Mouse (Mus musculus): ENCODE measurements around the gene Gars. TPM values are rescaled to one million over a fixed set of nuclear protein-coding genes. Genes with fewer than 3 reads are reported as not detected.
A peak's percentile ranks its signal among the peaks of the same experiment; 100 is the strongest.

Gars gene
- total and polyA plus RNA-seq, 3 experiments = 26.7 to 60.4 (median 55.1) TPM

DNA sequence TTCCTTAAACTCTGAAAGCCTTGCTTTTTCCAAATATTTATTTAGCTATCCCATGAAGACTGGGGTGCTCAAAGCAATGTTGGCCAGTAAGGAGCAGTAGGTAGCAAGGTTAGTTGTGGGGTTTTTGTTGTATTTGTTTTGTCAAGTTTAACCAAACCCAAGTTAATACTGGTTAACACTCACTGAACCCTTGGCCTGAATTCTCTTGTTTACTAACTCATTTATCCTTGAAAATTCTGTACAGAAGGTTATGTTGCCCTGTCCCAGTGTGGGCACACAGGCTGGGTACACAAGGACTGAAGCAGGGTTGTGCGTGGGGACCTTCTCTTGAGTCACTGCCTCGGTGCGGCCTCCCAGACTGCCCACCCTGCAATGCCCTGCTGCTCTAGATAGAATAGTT lies 41.4 kb upstream of the Gars start:
- 0 out of 2 replicates have a peak, but pooled peaks cover 3% of the 10 kb centered on the region for H3K36me3 ChIP-seq (ENCODE audit: control insufficient read depth, insufficient read depth, low read length)
- intact Hi-C loops (cut with DNase I) = no loop called here
- no peaks in the 10 kb centered on the region for H3K27me3 ChIP-seq (ENCODE audit: control insufficient read depth, insufficient read depth, low read length)
- peaks cover 2% of the 10 kb centered on the region; the same call in 1 of the 2 replicates for H3K4me1 ChIP-seq (ENCODE audit: control insufficient read depth, insufficient read depth, low read length)
- no peak for TF ChIP-seq CTCF (IDR thresholded peaks at IDR 0.05)
- no peak overlapping the region for H3K4me3 ChIP-seq
- no peaks in the 10 kb centered on the region for H3K79me2 ChIP-seq (replicated peaks; ENCODE audit: control insufficient read depth, insufficient read depth, low read length)
- no peak overlapping the region for H3K27ac ChIP-seq
- H3K9ac ChIP-seq (ENCODE audit: low read depth, low read length) = no peak overlapping the region
- 90% methylated on average over 3 of the region's 3 CpGs for WGBS
- DNase-seq = no peak

DNA sequence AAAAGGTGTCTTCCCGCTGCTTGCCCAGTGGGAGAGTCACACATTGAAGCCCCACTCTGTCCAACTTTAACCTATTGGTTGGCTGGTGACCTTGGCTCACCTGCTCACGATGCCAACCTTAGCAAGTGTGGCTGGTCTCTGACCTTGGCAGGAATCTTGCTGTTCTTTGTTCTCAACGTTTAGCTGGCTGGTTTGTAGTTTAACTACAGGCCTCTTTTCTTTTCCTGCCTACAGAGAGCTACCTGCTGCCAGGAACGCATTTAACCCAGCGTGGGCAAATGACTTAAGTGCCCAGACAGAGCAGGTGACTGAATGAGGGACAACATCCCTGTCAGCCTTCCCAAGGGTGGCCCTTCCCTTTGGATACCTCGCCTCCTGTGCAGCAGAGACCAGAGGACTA lies 40.1 kb upstream of the Gars start:
- no peak overlapping the region for H3K4me3 ChIP-seq
- DNase-seq = no peak
- H3K27me3 ChIP-seq (ENCODE audit: control insufficient read depth, insufficient read depth, low read length) = no peaks in the 10 kb centered on the region
- no peaks in the 10 kb centered on the region for H3K4me1 ChIP-seq (ENCODE audit: control insufficient read depth, insufficient read depth, low read length)
- TF ChIP-seq CTCF (IDR thresholded peaks at IDR 0.05) (no peak), POLR2A (IDR thresholded peaks at IDR 0.05; ENCODE audit: insufficient read depth, low read depth, low read length) (no peak), EP300 (IDR thresholded peaks at IDR 0.05; ENCODE audit: insufficient read depth, low read depth, low read length) (no peak)
- intact Hi-C loops (cut with DNase I) = no loop called here
- no peaks in the 10 kb centered on the region for H3K36me3 ChIP-seq (ENCODE audit: control insufficient read depth, insufficient read depth, low read length)
- no peak overlapping the region for H3K27ac ChIP-seq
- WGBS = 75% methylated on average over 6 of the region's 6 CpGs
- no peak overlapping the region for H3K9ac ChIP-seq (ENCODE audit: low read depth, low read length)
- H3K79me2 ChIP-seq (replicated peaks; ENCODE audit: control insufficient read depth, insufficient read depth, low read length) = no peaks in the 10 kb centered on the region

DNA sequence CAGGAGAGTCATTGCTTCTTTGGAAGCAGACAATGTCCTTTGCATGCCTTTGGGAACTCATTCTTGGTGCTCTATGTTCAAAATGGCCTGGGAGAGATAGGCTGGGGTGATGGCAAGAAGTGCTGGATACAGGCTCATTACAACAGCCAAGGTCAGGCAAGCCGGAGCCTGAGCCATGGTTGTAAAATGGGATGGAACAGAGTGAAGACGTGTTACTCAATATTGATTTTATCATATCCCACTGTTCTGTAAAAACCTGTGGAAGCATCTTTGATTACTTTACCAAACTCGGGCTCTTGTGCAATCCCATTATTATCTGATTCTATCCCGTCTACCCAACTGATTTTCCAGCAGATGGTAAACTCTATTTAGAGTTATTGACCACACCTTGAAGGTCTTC lies 36.5 kb upstream of the Gars start:
- Histone ChIP-seq H3K4me3 (no peak overlapping the region), H3K9ac (ENCODE audit: low read depth, low read length) (no peak overlapping the region), H3K4me1 (ENCODE audit: control insufficient read depth, insufficient read depth, low read length) (peaks cover 1% of the 10 kb centered on the region; the same call in 1 of the 2 replicates), H3K27me3 (ENCODE audit: control insufficient read depth, insufficient read depth, low read length) (no peaks in the 10 kb centered on the region), H3K79me2 (replicated peaks; ENCODE audit: control insufficient read depth, insufficient read depth, low read length) (no peaks in the 10 kb centered on the region), H3K27ac (no peak overlapping the region), H3K36me3 (ENCODE audit: control insufficient read depth, insufficient read depth, low read length) (no peaks in the 10 kb centered on the region)
- no peak for DNase-seq
- intact Hi-C loops (cut with DNase I) = no loop called here
- WGBS = 68% methylated on average over 4 of the region's 4 CpGs
- TF ChIP-seq CTCF (IDR thresholded peaks at IDR 0.05) (no peak), POLR2A (IDR thresholded peaks at IDR 0.05; ENCODE audit: insufficient read depth, low read depth, low read length) (no peak), EP300 (IDR thresholded peaks at IDR 0.05; ENCODE audit: insufficient read depth, low read depth, low read length) (no peak)

DNA sequence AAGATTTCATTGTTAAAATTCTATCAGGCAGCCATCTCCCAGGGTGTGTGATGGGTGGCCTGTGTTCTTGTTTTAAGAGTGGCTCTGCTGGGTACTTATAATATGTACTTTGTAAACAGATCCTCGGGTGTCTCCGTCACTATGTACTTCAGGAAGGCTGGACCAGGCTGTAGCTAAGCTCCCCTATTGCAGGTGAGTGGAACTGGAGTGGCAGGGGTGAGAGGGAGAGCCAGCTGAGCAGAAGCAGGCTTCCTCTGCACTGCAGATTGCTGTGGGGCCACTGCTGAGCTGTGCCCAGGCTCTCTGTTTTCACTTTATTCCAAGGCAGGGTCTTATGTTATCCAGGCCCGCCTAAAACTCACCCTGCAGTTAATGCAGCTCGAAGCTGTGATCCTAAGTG lies 35.4 kb upstream of the Gars start:
- Histone ChIP-seq H3K4me1 (ENCODE audit: control insufficient read depth, insufficient read depth, low read length) (peaks cover 1% of the 10 kb centered on the region; the same call in 1 of the 2 replicates), H3K4me3 (no peak overlapping the region), H3K79me2 (replicated peaks; ENCODE audit: control insufficient read depth, insufficient read depth, low read length) (no peaks in the 10 kb centered on the region), H3K27me3 (ENCODE audit: control insufficient read depth, insufficient read depth, low read length) (no peaks in the 10 kb centered on the region), H3K27ac (no peak overlapping the region), H3K36me3 (ENCODE audit: control insufficient read depth, insufficient read depth, low read length) (no peaks in the 10 kb centered on the region), H3K9ac (ENCODE audit: low read depth, low read length) (no peak overlapping the region)
- no peak for TF ChIP-seq POLR2A (IDR thresholded peaks at IDR 0.05; ENCODE audit: insufficient read depth, low read depth, low read length)
- TF ChIP-seq EP300 (IDR thresholded peaks at IDR 0.05; ENCODE audit: insufficient read depth, low read depth, low read length) = no peak
- TF ChIP-seq CTCF (IDR thresholded peaks at IDR 0.05) = no peak
- WGBS = 87% methylated on average over 4 of the region's 4 CpGs
- DNase-seq = no peak
- intact Hi-C loops (cut with DNase I) = no loop called here

DNA sequence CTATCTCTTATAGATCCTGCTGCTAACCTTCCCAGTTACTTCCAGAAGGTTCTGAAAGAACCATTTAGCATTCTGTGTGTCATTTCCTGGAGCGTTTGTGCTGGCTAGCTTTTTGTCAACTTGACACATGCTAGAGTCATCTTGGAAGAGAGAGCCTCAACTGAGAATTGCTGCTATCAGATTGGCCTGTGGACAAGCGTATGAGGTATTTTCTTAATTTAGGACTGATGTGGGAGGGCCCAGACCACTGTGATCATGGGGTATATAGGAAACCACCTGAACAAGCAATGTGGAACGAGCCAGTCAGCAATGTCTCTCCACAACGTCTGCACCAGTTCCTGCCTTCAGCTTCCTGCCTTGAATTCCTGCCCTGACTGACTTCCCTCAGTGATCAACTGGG lies 34.2 kb upstream of the Gars start:
- WGBS = 23% methylated on average over 4 of the region's 4 CpGs
- TF ChIP-seq EP300 (IDR thresholded peaks at IDR 0.05; ENCODE audit: insufficient read depth, low read depth, low read length) = 0 out of 2 replicates have a peak, but pooled peaks have one; percentile 13
- no peak; the same call in 1 of the 2 replicates for TF ChIP-seq POLR2A (IDR thresholded peaks at IDR 0.05; ENCODE audit: insufficient read depth, low read depth, low read length)

DNA sequence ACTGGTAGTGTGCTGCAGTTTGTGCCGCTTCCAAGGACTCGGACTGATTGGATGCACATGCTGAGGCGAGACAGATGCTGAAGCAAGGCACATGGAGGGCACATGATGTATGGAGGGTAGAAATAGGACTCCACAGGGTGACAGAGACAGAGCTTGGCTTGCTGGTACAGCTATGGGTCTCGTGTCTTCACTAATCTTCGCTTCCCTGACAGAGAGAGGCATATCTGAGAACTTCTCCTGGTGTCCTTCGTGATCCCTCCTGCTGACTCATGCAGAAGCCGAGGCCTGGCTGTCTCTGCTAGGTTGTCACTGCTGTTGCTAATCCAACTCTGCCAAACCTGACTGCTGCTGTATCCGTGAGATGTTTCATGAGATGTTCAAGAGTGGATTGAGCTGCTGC lies 29.4 kb upstream of the Gars start:
- H3K4me3 ChIP-seq = no peak overlapping the region
- no peaks in the 10 kb centered on the region for H3K79me2 ChIP-seq (replicated peaks; ENCODE audit: control insufficient read depth, insufficient read depth, low read length)
- WGBS = 90% methylated on average over 8 of the region's 8 CpGs
- no peak for DNase-seq
- H3K4me1 ChIP-seq (ENCODE audit: control insufficient read depth, insufficient read depth, low read length) = no peaks in the 10 kb centered on the region
- intact Hi-C loops (cut with DNase I) = no loop called here
- H3K27me3 ChIP-seq (ENCODE audit: control insufficient read depth, insufficient read depth, low read length) = no peaks in the 10 kb centered on the region
- TF ChIP-seq CTCF (IDR thresholded peaks at IDR 0.05) (no peak), EP300 (IDR thresholded peaks at IDR 0.05; ENCODE audit: insufficient read depth, low read depth, low read length) (no peak), POLR2A (IDR thresholded peaks at IDR 0.05; ENCODE audit: insufficient read depth, low read depth, low read length) (no peak)
- no peak overlapping the region for H3K9ac ChIP-seq (ENCODE audit: low read depth, low read length)
- no peaks in the 10 kb centered on the region for H3K36me3 ChIP-seq (ENCODE audit: control insufficient read depth, insufficient read depth, low read length)
- H3K27ac ChIP-seq = no peak overlapping the region

More for the DNA sequence above, 34.2 kb upstream of the Gars start:
- H3K36me3 ChIP-seq (ENCODE audit: control insufficient read depth, insufficient read depth, low read length) = no peaks in the 10 kb centered on the region
- DNase-seq = peak in 1 of 2 experiments; percentile 37
- H3K9ac ChIP-seq (ENCODE audit: low read depth, low read length) = no peak overlapping the region
- H3K4me1 ChIP-seq (ENCODE audit: control insufficient read depth, insufficient read depth, low read length) = peaks cover 1% of the 10 kb centered on the region; the same call in 1 of the 2 replicates
- H3K79me2 ChIP-seq (replicated peaks; ENCODE audit: control insufficient read depth, insufficient read depth, low read length) = no peaks in the 10 kb centered on the region
- no peak overlapping the region for H3K4me3 ChIP-seq
- peak overlapping the region; percentile 65 for H3K27ac ChIP-seq
- no peaks in the 10 kb centered on the region for H3K27me3 ChIP-seq (ENCODE audit: control insufficient read depth, insufficient read depth, low read length)
- intact Hi-C loops (cut with DNase I) = no loop called here

Measured in heart, adult 2 months (tissue).